Mouse (Mus musculus) midbrain, embryonic 11.5 days (tissue): ENCODE measurements around the gene Ppp1r3f. TPM values are rescaled to one million over a fixed set of nuclear protein-coding genes. Genes with fewer than 3 reads are reported as not detected.

Source experiments
- ATAC-seq: fragments of 200-750 bp; cut with Nextera tagmentation; 2 replicates; pipeline ENCODE4 v1.8.0; 2017; ENCODE audit warnings: moderate TSS enrichment, moderate library complexity; ENCODE audit not compliant: low FRiP score
- DNase-seq: peaks from one replicate; pipeline ENCODE4 v3.0.0; 2015; ENCODE audit warnings: low spot score; ENCODE audit errors: missing footprints
- H3K27ac ChIP-seq: fragments of 300-500 bp; sonication (generic); 2 replicates; pipeline ENCODE4 v1.5.1; 2014; ENCODE audit warnings: low read depth, low read length
- H3K27me3 ChIP-seq: fragments of 300-500 bp; sonication (generic); 2 replicates; pipeline ENCODE4 v1.6.1; 2014; ENCODE audit warnings: mild to moderate bottlenecking, low read length, moderate library complexity, mixed read lengths; ENCODE audit not compliant: control insufficient read depth, insufficient read depth
- H3K36me3 ChIP-seq: fragments of 300-500 bp; sonication (generic); 2 replicates; pipeline ENCODE4 v1.6.1; 2014; ENCODE audit warnings: mild to moderate bottlenecking, low read length, moderate library complexity, mixed read lengths; ENCODE audit not compliant: control insufficient read depth, insufficient read depth
- H3K4me1 ChIP-seq: fragments of 300-500 bp; sonication (generic); 2 replicates; pipeline ENCODE4 v1.6.1; 2014; ENCODE audit warnings: low read length; ENCODE audit not compliant: control insufficient read depth, insufficient read depth
- H3K4me2 ChIP-seq: fragments of 300-500 bp; sonication (generic); 2 replicates; pipeline ENCODE4 v1.6.1; 2014; ENCODE audit warnings: mild to moderate bottlenecking, moderate library complexity
- H3K4me3 ChIP-seq: fragments of 300-500 bp; sonication (generic); 2 replicates; pipeline ENCODE4 v1.5.1; 2014; ENCODE audit warnings: low read depth, low read length
- H3K9ac ChIP-seq: fragments of 300-500 bp; sonication (generic); 2 replicates; pipeline ENCODE4 v1.6.1; 2014; ENCODE audit warnings: low read length
- H3K9me3 ChIP-seq: fragments of 300-500 bp; sonication (generic); 2 replicates; pipeline ENCODE4 v1.6.1; 2016; ENCODE audit warnings: low read length; ENCODE audit not compliant: control insufficient read depth
- WGBS: fragments of 180-500 bp; shearing (Covaris S2); extraction: QIAGEN DNeasy Blood & Tissue Kit; methylation state at CpG from one replicate; pipeline ENCODE4 v1.1.7; 2014; 5-methylcytosine and 5-hydroxymethylcytosine counted together
- polyA plus RNA-seq: library from polyadenylated mRNA; unstranded; fragments of >200 nt; fragmentation: Nextera tagmentation; extraction: Ambion mirVana; gene quantifications from 2 replicates; pipeline ENCODE4 v1.2.1, GENCODE M21; 2014

Gene Ppp1r3f
- polyA plus RNA-seq, 1 experiment from 2014 or later: 1.8 TPM

GRCm38 (mm10) chrX:7595371-7595770 lies 21.3 kb upstream of the Ppp1r3f start:
- Histone ChIP-seq H3K27me3 (no peaks in the 10 kb centered on the region), H3K4me3 (no peak overlapping the region), H3K4me2 (no peak overlapping the region), H3K9ac (no peak overlapping the region), H3K4me1 (no peaks in the 10 kb centered on the region), H3K27ac (no peak overlapping the region), H3K36me3 (no peaks in the 10 kb centered on the region), H3K9me3 (no peaks in the 10 kb centered on the region)
- ATAC-seq: no peak
- no peak for DNase-seq
- 92% methylated on average over 9 of the region's 9 CpGs for WGBS

GRCm38 (mm10) chrX:7586356-7586755 lies 12.3 kb upstream of the Ppp1r3f start:
- H3K9ac ChIP-seq: no peak overlapping the region
- no peaks in the 10 kb centered on the region for H3K9me3 ChIP-seq
- H3K36me3 ChIP-seq: no peaks in the 10 kb centered on the region
- 80% methylated on average over 1 of the region's 5 CpGs for WGBS
- no peaks in the 10 kb centered on the region for H3K4me1 ChIP-seq
- ATAC-seq (no peak), DNase-seq (no peak)
- no peaks in the 10 kb centered on the region for H3K27me3 ChIP-seq
- no peak overlapping the region for H3K4me2 ChIP-seq
- H3K4me3 ChIP-seq: no peak overlapping the region
- no peak overlapping the region for H3K27ac ChIP-seq

- Histone ChIP-seq H3K27me3 (no peaks in the 10 kb centered on the region), H3K9me3 (no peaks in the 10 kb centered on the region), H3K4me1 (no peaks in the 10 kb centered on the region), H3K9ac (no peak overlapping the region), H3K36me3 (no peaks in the 10 kb centered on the region), H3K27ac (no peak overlapping the region), H3K4me2 (no peak overlapping the region), H3K4me3 (no peak overlapping the region)
- ATAC-seq: no peak
- DNase-seq: no peak
- WGBS: 94% methylated on average over 11 of the region's 11 CpGs
Measured at GRCm38 (mm10) chrX:7583881-7584280, 9.8 kb upstream of the Ppp1r3f start.

GRCm38 (mm10) chrX:7581151-7581550 lies 7.1 kb upstream of the Ppp1r3f start:
- Histone ChIP-seq H3K4me1 (no peaks in the 10 kb centered on the region), H3K4me3 (no peak overlapping the region), H3K27me3 (no peaks in the 10 kb centered on the region), H3K36me3 (no peaks in the 10 kb centered on the region), H3K27ac (no peak overlapping the region), H3K9me3 (no peaks in the 10 kb centered on the region), H3K9ac (no peak overlapping the region), H3K4me2 (no peak overlapping the region)
- no peak for ATAC-seq
- no peak for DNase-seq
- WGBS: 89% methylated on average over 2 of the region's 2 CpGs

- no peak overlapping the region for H3K27ac ChIP-seq
- 18% methylated on average over 5 of the region's 6 CpGs for WGBS
- no peak for ATAC-seq
Measured at GRCm38 (mm10) chrX:7574885-7575231, 775 bp upstream of the Ppp1r3f start.

GRCm38 (mm10) chrX:7573176-7574086 lies 652 bp downstream of the Ppp1r3f start, which contains the start of gene Foxp3:
Foxp3 (plus strand) TSS chrX:7573644.
- Histone ChIP-seq H3K4me3 (peak within 1 kb of the TSS; percentile 50), H3K9ac (peak within 1 kb of the TSS; percentile 79), H3K27me3 (no peaks in the 10 kb centered on the region), H3K4me1 (peaks cover 10% of the 10 kb centered on the region), H3K36me3 (no peaks in the 10 kb centered on the region), H3K4me2 (peak within 1 kb of the TSS; percentile 62), H3K27ac (peak within 1 kb of the TSS; percentile 60; the same call in 1 of the 2 replicates), H3K9me3 (no peaks in the 10 kb centered on the region)
- peak; percentile 89 for DNase-seq
- WGBS: 38% methylated on average over 46 of the region's 72 CpGs
- ATAC-seq: peak; percentile 79

More at GRCm38 (mm10) chrX:7574885-7575231, 775 bp upstream of the Ppp1r3f start:
- Histone ChIP-seq H3K4me3 (peak overlapping the region; percentile 50), H3K4me2 (peak overlapping the region; percentile 49), H3K4me1 (peaks cover 10% of the 10 kb centered on the region), H3K9ac (peak overlapping the region; percentile 38; the same call in 1 of the 2 replicates), H3K27me3 (no peaks in the 10 kb centered on the region), H3K9me3 (no peaks in the 10 kb centered on the region), H3K36me3 (no peaks in the 10 kb centered on the region)
- no peak for DNase-seq

- Histone ChIP-seq H3K9ac (no peak overlapping the region), H3K27ac (no peak overlapping the region), H3K36me3 (no peaks in the 10 kb centered on the region), H3K4me2 (no peak overlapping the region), H3K9me3 (no peaks in the 10 kb centered on the region), H3K27me3 (no peaks in the 10 kb centered on the region), H3K4me1 (peaks cover 10% of the 10 kb centered on the region), H3K4me3 (no peak overlapping the region)
- no peak for ATAC-seq
- WGBS: 90% methylated on average over 10 of the region's 10 CpGs
- no peak for DNase-seq
Measured at GRCm38 (mm10) chrX:7572466-7572865, 1.6 kb downstream of the Ppp1r3f start.

GRCm38 (mm10) chrX:7571565-7572136 lies 2.4 kb downstream of the Ppp1r3f start:
- no peak overlapping the region for H3K4me2 ChIP-seq
- no peak overlapping the region for H3K27ac ChIP-seq
- H3K36me3 ChIP-seq: no peaks in the 10 kb centered on the region
- 91% methylated on average over 9 of the region's 9 CpGs for WGBS
- peaks cover 10% of the 10 kb centered on the region for H3K4me1 ChIP-seq
- H3K9me3 ChIP-seq: no peaks in the 10 kb centered on the region
- no peak overlapping the region for H3K9ac ChIP-seq
- ATAC-seq (no peak), DNase-seq (no peak)
- no peaks in the 10 kb centered on the region for H3K27me3 ChIP-seq
- no peak overlapping the region for H3K4me3 ChIP-seq

- Histone ChIP-seq H3K27ac (no peak overlapping the region), H3K9me3 (no peaks in the 10 kb centered on the region), H3K4me2 (no peak overlapping the region), H3K27me3 (no peaks in the 10 kb centered on the region), H3K4me1 (peaks cover 10% of the 10 kb centered on the region), H3K9ac (no peak overlapping the region), H3K4me3 (no peak overlapping the region), H3K36me3 (no peaks in the 10 kb centered on the region)
- 76% methylated on average over 7 of the region's 7 CpGs for WGBS
- ATAC-seq: no peak
- no peak for DNase-seq
Measured at GRCm38 (mm10) chrX:7570481-7571175, 3.5 kb downstream of the Ppp1r3f start.
